Mouse (Mus musculus) B cell, adult 62 days (primary cell): ENCODE data around the gene Ublcp1. TPM values are rescaled to one million over a fixed set of nuclear protein-coding genes. Genes with fewer than 3 reads are reported as not detected.

Experiments used
- total RNA-seq: library from RNA; stranded (reverse); gene quantifications from 4 replicates; pipeline ENCODE4 v1.2.4, GENCODE M21; 2023

Ublcp1 gene
- total RNA-seq: 97.1 to 117 TPM (median 97.3 TPM) in 4 replicates

GRCm38 (mm10) chr11:44470432-44471336 lies at the start of gene Ublcp1:
Gene Ublcp1 (minus strand): TSS chr11:44470498.

GRCm38 (mm10) chr11:44518281-44519095 lies 48.2 kb upstream of the Ublcp1 start, which contains the start of gene Rnf145:
Gene Rnf145 (plus strand): TSS chr11:44518964.

Other genes starting within 250 kb of the Ublcp1 start
- gene Il12b, start 70.4 kb downstream of the Ublcp1 start, total RNA-seq: not detected in 4 replicates
- 229 to 278 TPM (median 253 TPM) in 4 replicates for gene Rnf145, start 48.5 kb upstream of the Ublcp1 start, total RNA-seq
- 517 to 554 TPM (median 541 TPM) in 4 replicates for gene Ebf1, start 146.8 kb upstream of the Ublcp1 start, total RNA-seq